Mouse (Mus musculus) layer of hippocampus, adult 2 months (tissue): Measurements from ENCODE around the gene Cxcr6. TPM values are rescaled to one million over a fixed set of nuclear protein-coding genes. Genes with fewer than 3 reads are reported as not detected.
"Not testable (repeated sequence)": the region's sequence is repeated elsewhere in the genome, so short reads cannot be mapped to it uniquely, and the experiment has no call there.

ENCODE experiments used
- DNase-seq, 2 experiments: peaks; one replicate each; pipeline ENCODE4 v3.0.0; 2022; ENCODE audit warnings: low spot score in 2 of 2
- H3K27ac ChIP-seq: fragments of 200-600 bp; 2 replicates; pipeline ENCODE4 v1.8.1; 2022
- H3K4me3 ChIP-seq: fragments of 200-600 bp; 2 replicates; pipeline ENCODE4 v1.8.1; 2022; ENCODE audit warnings: mild to moderate bottlenecking
- CTCF ChIP-seq: fragments of 200-600 bp; conservative IDR thresholded peaks from 2 replicates; pipeline ENCODE4 v1.8.1; 2022; ENCODE audit warnings: antibody characterized with exemption, mild to moderate bottlenecking, moderate library complexity
- long read RNA-seq, 2 experiments: library from polyadenylated mRNA; stranded (forward); transcript quantifications; one replicate each; pipeline ENCODE4 v2.0.0; 2021; ENCODE audit warnings: borderline mapping rate in 2 of 2
- total RNA-seq, 2 experiments: library from RNA; stranded (reverse); gene quantifications; 2 replicates each; pipeline ENCODE4 v1.2.3; 2021

Gene Cxcr6
- not detected for total RNA-seq
- long read RNA-seq, experiment 1 = 0 reads
- long read RNA-seq, experiment 2 = 0 reads

- no peak within 1 kb of the TSS for H3K27ac ChIP-seq
- no peak for DNase-seq
- TF ChIP-seq CTCF = no peak
- no peak within 1 kb of the TSS for H3K4me3 ChIP-seq
These were observed at the start of gene Cxcr6 for GRCm38 (mm10) chr9:123806267-123806666. TSS of gene Cxcr6 (plus strand) at chr9:123806475.

GRCm38 (mm10) chr9:123756752-123757151, 49.5 kb upstream of the Cxcr6 start:
- no peak for DNase-seq
- H3K27ac ChIP-seq = no peak overlapping the region
- no peak for TF ChIP-seq CTCF
- no peak overlapping the region for H3K4me3 ChIP-seq

GRCm38 (mm10) chr9:123757326-123757725, 48.9 kb upstream of the Cxcr6 start:
- no peak overlapping the region for H3K27ac ChIP-seq
- H3K4me3 ChIP-seq = no peak overlapping the region
- no peak for DNase-seq
- TF ChIP-seq CTCF = no peak

GRCm38 (mm10) chr9:123758156-123758555, 48.1 kb upstream of the Cxcr6 start:
- TF ChIP-seq CTCF = no peak
- Histone ChIP-seq H3K27ac (no peak overlapping the region), H3K4me3 (no peak overlapping the region)
- no peak for DNase-seq

GRCm38 (mm10) chr9:123758645-123759044, 47.6 kb upstream of the Cxcr6 start:
- DNase-seq = no peak
- H3K27ac ChIP-seq = no peak overlapping the region
- TF ChIP-seq CTCF = no peak
- no peak overlapping the region for H3K4me3 ChIP-seq

GRCm38 (mm10) chr9:123760806-123761205, 45.5 kb upstream of the Cxcr6 start:
- Histone ChIP-seq H3K27ac (no peak overlapping the region), H3K4me3 (no peak overlapping the region)
- DNase-seq = no peak
- no peak for TF ChIP-seq CTCF

- Histone ChIP-seq H3K4me3 (no peak overlapping the region), H3K27ac (no peak overlapping the region)
- no peak for TF ChIP-seq CTCF
- no peak for DNase-seq
These were observed 43.4 kb upstream of the Cxcr6 start for GRCm38 (mm10) chr9:123762886-123763285.

GRCm38 (mm10) chr9:123763771-123764170, 42.5 kb upstream of the Cxcr6 start:
- TF ChIP-seq CTCF = no peak
- DNase-seq = no peak
- Histone ChIP-seq H3K4me3 (no peak overlapping the region), H3K27ac (no peak overlapping the region)

- DNase-seq = no peak
- Histone ChIP-seq H3K27ac (no peak overlapping the region), H3K4me3 (no peak overlapping the region)
- no peak for TF ChIP-seq CTCF
These were observed 39.3 kb upstream of the Cxcr6 start for GRCm38 (mm10) chr9:123766996-123767395.

GRCm38 (mm10) chr9:123768443-123768842, 37.8 kb upstream of the Cxcr6 start:
- H3K27ac ChIP-seq = no peak overlapping the region
- TF ChIP-seq CTCF = no peak
- H3K4me3 ChIP-seq = no peak overlapping the region
- DNase-seq = no peak

- DNase-seq = no peak
- TF ChIP-seq CTCF = no peak
- Histone ChIP-seq H3K4me3 (no peak overlapping the region), H3K27ac (no peak overlapping the region)
These were observed 36.7 kb upstream of the Cxcr6 start for GRCm38 (mm10) chr9:123769532-123769931.

GRCm38 (mm10) chr9:123773299-123773698, 33.0 kb upstream of the Cxcr6 start:
- not testable (repeated sequence) for DNase-seq, H3K4me3 ChIP-seq, H3K27ac ChIP-seq
- TF ChIP-seq CTCF = peak; percentile 24; the same call in 1 of the 2 replicates

GRCm38 (mm10) chr9:123788855-123789529, 17.3 kb upstream of the Cxcr6 start:
- Histone ChIP-seq H3K4me3 (no peak overlapping the region), H3K27ac (no peak overlapping the region)
- no peak for TF ChIP-seq CTCF
- no peak for DNase-seq

GRCm38 (mm10) chr9:123796174-123796573, 10.1 kb upstream of the Cxcr6 start:
- TF ChIP-seq CTCF = peak; percentile 84
- H3K27ac ChIP-seq = no peak overlapping the region
- peak; percentile 29 to 38 for DNase-seq

More at GRCm38 (mm10) chr9:123796174-123796573, 10.1 kb upstream of the Cxcr6 start:
- no peak overlapping the region for H3K4me3 ChIP-seq
